Mouse (Mus musculus) liver, embryonic 16.5 days (tissue): ENCODE data around the gene Irf6. TPM values are rescaled to one million over a fixed set of nuclear protein-coding genes. Genes with fewer than 3 reads are reported as not detected.

Experiments used
- ATAC-seq: fragments of 200-750 bp; cut with Nextera tagmentation; 2 replicates; pipeline ENCODE4 v1.8.0; 2017; ENCODE audit warnings: low read depth, mild to moderate bottlenecking, moderate number of reproducible peaks, moderate library complexity
- H3K27ac ChIP-seq: fragments of 300-500 bp; sonication (generic); 2 replicates; pipeline ENCODE4 v1.5.1; 2014; ENCODE audit warnings: mild to moderate bottlenecking, low read length
- H3K27me3 ChIP-seq: fragments of 300-500 bp; sonication (generic); 2 replicates; pipeline ENCODE4 v1.6.1; 2014; ENCODE audit warnings: low read depth, low read length, mixed read lengths; ENCODE audit not compliant: control insufficient read depth, insufficient read depth
- H3K36me3 ChIP-seq: fragments of 300-500 bp; sonication (generic); 2 replicates; pipeline ENCODE4 v1.6.1; 2014; ENCODE audit warnings: mild to moderate bottlenecking; ENCODE audit not compliant: control insufficient read depth, insufficient read depth
- H3K4me1 ChIP-seq: fragments of 300-500 bp; sonication (generic); 2 replicates; pipeline ENCODE4 v1.6.1; 2014; ENCODE audit warnings: low read depth, low read length, mixed read lengths; ENCODE audit not compliant: control insufficient read depth
- H3K4me2 ChIP-seq: fragments of 300-500 bp; sonication (generic); 2 replicates; pipeline ENCODE4 v1.6.1; 2014; ENCODE audit warnings: low read depth, low read length, mixed read lengths
- H3K4me3 ChIP-seq: fragments of 300-500 bp; sonication (generic); 2 replicates; pipeline ENCODE4 v1.5.1; 2014; ENCODE audit warnings: low read depth, mild to moderate bottlenecking, low read length
- H3K9ac ChIP-seq: fragments of 300-500 bp; sonication (generic); 2 replicates; pipeline ENCODE4 v1.6.1; 2014; ENCODE audit warnings: low read depth, low read length
- H3K9me3 ChIP-seq: fragments of 300-500 bp; sonication (generic); replicated peaks from 2 replicates; pipeline ENCODE4 v1.6.1; 2016; ENCODE audit warnings: low read length; ENCODE audit not compliant: control insufficient read depth
- WGBS: fragments of 180-500 bp; shearing (Covaris S2); extraction: QIAGEN DNeasy Blood & Tissue Kit; methylation state at CpG from one replicate; pipeline ENCODE4 v1.1.7; 2014; ENCODE audit not compliant: insufficient replicate concordance; 5-methylcytosine and 5-hydroxymethylcytosine counted together
- polyA plus RNA-seq: library from polyadenylated mRNA; unstranded; fragments of >200 nt; fragmentation: Nextera tagmentation; extraction: Ambion mirVana; gene quantifications from 2 replicates; pipeline ENCODE4 v1.2.1, GENCODE M21; 2015

The Irf6 gene
- polyA plus RNA-seq, 1 experiment from 2014 or later: 3.8 TPM

GRCm38 (mm10) chr1:193160317-193161032 lies 7.6 kb downstream of the Irf6 start:
- H3K36me3 ChIP-seq: no peaks in the 10 kb centered on the region
- ATAC-seq: peak; percentile 59
- H3K27me3 ChIP-seq: no peaks in the 10 kb centered on the region
- peak overlapping the region; percentile 26; the same call in 1 of the 2 replicates for H3K9ac ChIP-seq
- H3K4me2 ChIP-seq: peak overlapping the region; percentile 49
- 10% methylated on average over 18 of the region's 18 CpGs for WGBS
- H3K9me3 ChIP-seq: no peaks in the 10 kb centered on the region
- H3K27ac ChIP-seq: no peak overlapping the region
- H3K4me3 ChIP-seq: peak overlapping the region; percentile 29
- H3K4me1 ChIP-seq: peaks cover 12% of the 10 kb centered on the region

GRCm38 (mm10) chr1:193167746-193168145 lies 14.8 kb downstream of the Irf6 start, which contains the start of gene A130010J15Rik:
TSS of gene A130010J15Rik (plus strand) at chr1:193168046.
- Histone ChIP-seq H3K9me3 (no peaks in the 10 kb centered on the region), H3K27me3 (no peaks in the 10 kb centered on the region), H3K27ac (no peak within 1 kb of the TSS), H3K4me2 (no peak within 1 kb of the TSS), H3K9ac (no peak within 1 kb of the TSS), H3K36me3 (no peaks in the 10 kb centered on the region), H3K4me1 (peaks cover 8% of the 10 kb centered on the region), H3K4me3 (no peak within 1 kb of the TSS)
- 76% methylated on average over 3 of the region's 3 CpGs for WGBS
- no peak for ATAC-seq

GRCm38 (mm10) chr1:193169228-193169627 lies 16.3 kb downstream of the Irf6 start:
- H3K9me3 ChIP-seq: no peaks in the 10 kb centered on the region
- no peak overlapping the region for H3K4me2 ChIP-seq
- H3K9ac ChIP-seq: no peak overlapping the region
- no peak for ATAC-seq
- WGBS: 77% methylated on average over 7 of the region's 7 CpGs
- no peaks in the 10 kb centered on the region for H3K27me3 ChIP-seq
- H3K4me1 ChIP-seq: peaks cover 13% of the 10 kb centered on the region
- no peaks in the 10 kb centered on the region for H3K36me3 ChIP-seq
- no peak overlapping the region for H3K27ac ChIP-seq
- H3K4me3 ChIP-seq: no peak overlapping the region

GRCm38 (mm10) chr1:193169856-193170255 lies 16.9 kb downstream of the Irf6 start:
- Histone ChIP-seq H3K4me2 (no peak overlapping the region), H3K27me3 (no peaks in the 10 kb centered on the region), H3K27ac (no peak overlapping the region), H3K9me3 (no peaks in the 10 kb centered on the region), H3K9ac (no peak overlapping the region), H3K4me3 (no peak overlapping the region), H3K4me1 (peaks cover 19% of the 10 kb centered on the region), H3K36me3 (no peaks in the 10 kb centered on the region)
- 43% methylated on average over 2 of the region's 2 CpGs for WGBS
- ATAC-seq: no peak

GRCm38 (mm10) chr1:193172991-193173809 lies 20.3 kb downstream of the Irf6 start:
- Histone ChIP-seq H3K27ac (peak overlapping the region; percentile 81), H3K36me3 (no peaks in the 10 kb centered on the region), H3K4me1 (peaks cover 24% of the 10 kb centered on the region), H3K4me2 (peak overlapping the region; percentile 79), H3K4me3 (peak overlapping the region; percentile 81), H3K9ac (peak overlapping the region; percentile 81), H3K9me3 (no peaks in the 10 kb centered on the region), H3K27me3 (no peaks in the 10 kb centered on the region)
- ATAC-seq: peak; percentile 98
- under 1% methylated on average over 48 of the region's 48 CpGs for WGBS

- H3K36me3 ChIP-seq: no peaks in the 10 kb centered on the region
- peak overlapping the region; percentile 81 for H3K4me3 ChIP-seq
- H3K4me1 ChIP-seq: peaks cover 24% of the 10 kb centered on the region
- peak overlapping the region; percentile 79 for H3K4me2 ChIP-seq
- WGBS: 12% methylated on average over 9 of the region's 9 CpGs
- H3K9me3 ChIP-seq: no peaks in the 10 kb centered on the region
- H3K9ac ChIP-seq: peak overlapping the region; percentile 73
- no peak for ATAC-seq
- H3K27ac ChIP-seq: peak overlapping the region; percentile 81
- no peaks in the 10 kb centered on the region for H3K27me3 ChIP-seq
Measured at GRCm38 (mm10) chr1:193173810-193174129, 20.9 kb downstream of the Irf6 start.

GRCm38 (mm10) chr1:193174143-193174733 lies 21.3 kb downstream of the Irf6 start:
- H3K27me3 ChIP-seq: no peaks in the 10 kb centered on the region
- WGBS: 66% methylated on average over 13 of the region's 13 CpGs
- H3K36me3 ChIP-seq: no peaks in the 10 kb centered on the region
- peaks cover 24% of the 10 kb centered on the region for H3K4me1 ChIP-seq
- H3K4me3 ChIP-seq: peak overlapping the region; percentile 81
- H3K4me2 ChIP-seq: peak overlapping the region; percentile 79
- peak overlapping the region; percentile 81 for H3K27ac ChIP-seq
- H3K9ac ChIP-seq: peak overlapping the region; percentile 73
- no peaks in the 10 kb centered on the region for H3K9me3 ChIP-seq
- ATAC-seq: no peak

GRCm38 (mm10) chr1:193181104-193181503 lies 28.2 kb downstream of the Irf6 start:
- H3K9ac ChIP-seq: no peak overlapping the region
- WGBS: 67% methylated on average over 3 of the region's 3 CpGs
- H3K4me1 ChIP-seq: no peaks in the 10 kb centered on the region
- H3K36me3 ChIP-seq: no peaks in the 10 kb centered on the region
- H3K4me2 ChIP-seq: no peak overlapping the region
- no peak overlapping the region for H3K27ac ChIP-seq
- no peaks in the 10 kb centered on the region for H3K9me3 ChIP-seq
- H3K27me3 ChIP-seq: no peaks in the 10 kb centered on the region
- H3K4me3 ChIP-seq: no peak overlapping the region
- no peak for ATAC-seq

- Histone ChIP-seq H3K4me1 (no peaks in the 10 kb centered on the region), H3K9ac (no peak overlapping the region), H3K27me3 (no peaks in the 10 kb centered on the region), H3K4me3 (no peak overlapping the region), H3K9me3 (no peaks in the 10 kb centered on the region), H3K36me3 (no peaks in the 10 kb centered on the region), H3K27ac (no peak overlapping the region), H3K4me2 (no peak overlapping the region)
- 64% methylated on average over 6 of the region's 6 CpGs for WGBS
- ATAC-seq: no peak
Measured at GRCm38 (mm10) chr1:193188257-193188656, 35.3 kb downstream of the Irf6 start.
